Mouse (Mus musculus): ENCODE measurements around the gene Tnfrsf19. TPM values are rescaled to one million over a fixed set of nuclear protein-coding genes. Genes with fewer than 3 reads are reported as not detected.
A peak's percentile ranks its signal among the peaks of the same experiment; 100 is the strongest.

Gene Tnfrsf19
- polyA plus RNA-seq, 1 experiment from 2014 or later, result 0.49 TPM

DNA sequence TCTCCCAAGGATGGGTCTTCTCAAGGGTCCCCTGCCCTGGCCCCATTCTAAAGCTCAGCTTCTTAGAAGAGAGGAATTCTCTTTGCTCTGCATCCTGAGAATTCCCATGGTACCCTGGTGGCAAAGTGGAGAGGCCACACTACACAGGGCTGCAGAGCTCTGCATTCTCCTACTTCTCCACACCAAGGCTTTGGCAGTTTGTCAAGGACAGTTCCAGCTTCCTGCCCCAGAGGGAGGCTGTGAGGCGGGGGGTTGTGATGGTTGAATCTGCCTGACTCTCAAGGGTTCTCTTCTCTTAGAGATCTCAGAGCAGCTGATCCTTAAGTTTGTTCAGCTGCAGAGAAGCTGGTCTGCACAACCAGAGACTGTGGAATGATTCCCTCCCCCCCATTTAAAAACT, 23.9 kb downstream of the Tnfrsf19 start:
- ATAC-seq (no peak), DNase-seq (ENCODE audit: low read depth, low spot score) (no peak)
- no peak for TF ChIP-seq CTCF (IDR thresholded peaks at IDR 0.05)
- H3K27me3 ChIP-seq, result peaks cover 12% of the 10 kb centered on the region
- CTCF ChIA-PET, result no interaction called here
- POLR2A ChIA-PET, result no interaction called here
- in situ Hi-C loops (cut with MboI; ENCODE audit: low pct_unique_long_range_greater_than_20kb), result no loop called here

DNA sequence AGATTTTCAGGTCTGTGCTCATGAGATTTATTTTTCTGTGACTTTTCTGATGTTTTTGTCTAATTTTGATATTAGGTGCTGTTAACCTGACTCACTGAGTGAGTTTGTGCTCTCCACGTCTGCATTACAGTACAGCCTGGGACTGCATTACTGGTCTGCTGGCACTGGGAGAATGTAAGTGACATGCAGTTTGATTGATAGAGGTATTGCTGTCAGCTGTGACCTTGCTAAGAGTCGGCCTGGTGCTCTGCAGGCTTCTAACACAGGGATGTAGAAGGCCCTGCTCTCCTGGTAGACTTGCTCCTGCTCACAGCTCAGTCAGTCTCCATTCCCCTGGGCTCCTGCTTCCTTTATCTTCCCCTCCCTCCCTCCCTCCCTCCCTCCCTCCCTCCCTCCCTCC, 25.3 kb downstream of the Tnfrsf19 start:
- peaks cover 11% of the 10 kb centered on the region for H3K27me3 ChIP-seq
- TF ChIP-seq CTCF (IDR thresholded peaks at IDR 0.05), result no peak
- no peak for ATAC-seq
- DNase-seq (ENCODE audit: low read depth, low spot score), result no peak
- POLR2A ChIA-PET, result no interaction called here
- in situ Hi-C loops (cut with MboI; ENCODE audit: low pct_unique_long_range_greater_than_20kb), result no loop called here
- CTCF ChIA-PET, result no interaction called here

DNA sequence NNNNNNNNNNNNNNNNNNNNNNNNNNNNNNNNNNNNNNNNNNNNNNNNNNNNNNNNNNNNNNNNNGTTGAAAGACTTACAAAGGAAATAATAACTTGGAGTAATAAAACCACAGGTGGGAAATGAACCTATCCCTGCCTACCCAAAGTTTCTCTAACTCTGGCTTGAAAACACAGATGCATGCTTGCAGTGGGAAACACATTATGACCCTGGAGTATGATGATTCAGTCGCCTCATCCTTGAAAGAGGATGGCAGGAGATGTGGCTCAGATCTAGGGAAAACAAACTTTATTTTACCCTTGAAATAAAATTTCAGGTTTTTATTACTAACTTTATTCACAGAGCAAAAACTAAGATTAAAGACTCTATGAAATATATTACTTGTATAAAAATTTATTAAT, 26.4 kb downstream of the Tnfrsf19 start:
- ATAC-seq, result no peak
- no peak for DNase-seq (ENCODE audit: low read depth, low spot score)
- peaks cover 15% of the 10 kb centered on the region for H3K27me3 ChIP-seq
- in situ Hi-C loops (cut with MboI; ENCODE audit: low pct_unique_long_range_greater_than_20kb), result no loop called here
- CTCF ChIA-PET, result no interaction called here
- POLR2A ChIA-PET, result no interaction called here
- no peak for TF ChIP-seq CTCF (IDR thresholded peaks at IDR 0.05)

DNA sequence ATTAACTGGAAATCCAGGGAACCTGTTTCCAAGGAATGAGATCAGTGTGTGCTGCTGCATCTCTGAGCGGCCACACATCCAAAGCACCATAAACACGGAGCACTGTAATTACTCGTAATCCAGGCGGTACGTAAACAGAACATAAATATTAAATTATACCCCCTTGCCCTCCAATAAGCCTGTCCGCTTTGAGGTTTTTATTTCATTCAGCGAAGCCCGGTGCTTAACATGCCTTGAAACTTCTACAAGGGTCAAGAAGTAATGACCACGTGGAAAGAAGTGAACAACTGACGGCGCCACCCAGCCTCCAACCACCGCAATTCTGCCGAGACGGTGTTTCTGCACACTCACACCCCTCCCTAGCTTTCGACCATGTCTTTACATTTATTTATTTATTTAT, 31.7 kb downstream of the Tnfrsf19 start:
- in situ Hi-C loops (cut with MboI; ENCODE audit: low pct_unique_long_range_greater_than_20kb), result no loop called here
- DNase-seq (ENCODE audit: low read depth, low spot score), result no peak
- ATAC-seq, result no peak
- TF ChIP-seq CTCF (IDR thresholded peaks at IDR 0.05), result no peak
- H3K27me3 ChIP-seq, result peaks cover 25% of the 10 kb centered on the region
- CTCF ChIA-PET, result no interaction called here
- POLR2A ChIA-PET, result no interaction called here

DNA sequence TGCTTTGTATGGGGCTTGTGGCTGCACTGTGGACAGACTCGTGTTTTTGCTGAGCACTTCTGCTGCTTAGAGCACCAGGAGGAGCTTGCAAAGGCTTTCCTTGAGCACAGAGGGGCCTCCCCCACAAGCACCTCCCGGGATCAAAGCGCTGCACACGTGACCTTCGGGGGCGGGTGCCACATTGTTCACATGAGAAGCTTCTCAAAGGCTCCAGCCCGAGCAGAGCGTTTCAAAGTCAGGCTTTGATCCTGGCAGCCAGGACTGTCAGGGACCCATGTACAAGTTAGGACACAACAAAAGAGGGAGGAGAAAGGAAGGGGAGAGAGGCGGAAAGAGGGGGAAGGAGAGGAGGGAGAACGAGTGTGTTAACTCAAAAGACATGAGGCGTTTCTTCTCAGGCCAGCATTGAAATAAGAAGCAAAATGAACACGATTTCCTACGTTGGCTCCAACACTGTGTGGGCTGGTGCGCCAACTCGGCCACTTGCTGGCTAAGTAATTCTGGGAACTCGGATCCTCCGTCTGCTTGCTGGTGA, 33.8 kb downstream of the Tnfrsf19 start:
- in situ Hi-C loops (cut with MboI; ENCODE audit: low pct_unique_long_range_greater_than_20kb), result no loop called here
- H3K27me3 ChIP-seq, result peaks cover 24% of the 10 kb centered on the region
- ATAC-seq, result no peak
- TF ChIP-seq CTCF (IDR thresholded peaks at IDR 0.05), result no peak
- DNase-seq (ENCODE audit: low read depth, low spot score), result peak; percentile 19
- POLR2A ChIA-PET, result interaction anchor here (0.7 kb wide), 2 partner anchors 193 to 980 kb away, joined by 3 read pairs; no protein-coding TSS in a partner anchor
- CTCF ChIA-PET, result interaction anchor here (1.0 kb wide), 1 partner anchor 22 kb away, joined by 3 read pairs; no protein-coding TSS in a partner anchor

DNA sequence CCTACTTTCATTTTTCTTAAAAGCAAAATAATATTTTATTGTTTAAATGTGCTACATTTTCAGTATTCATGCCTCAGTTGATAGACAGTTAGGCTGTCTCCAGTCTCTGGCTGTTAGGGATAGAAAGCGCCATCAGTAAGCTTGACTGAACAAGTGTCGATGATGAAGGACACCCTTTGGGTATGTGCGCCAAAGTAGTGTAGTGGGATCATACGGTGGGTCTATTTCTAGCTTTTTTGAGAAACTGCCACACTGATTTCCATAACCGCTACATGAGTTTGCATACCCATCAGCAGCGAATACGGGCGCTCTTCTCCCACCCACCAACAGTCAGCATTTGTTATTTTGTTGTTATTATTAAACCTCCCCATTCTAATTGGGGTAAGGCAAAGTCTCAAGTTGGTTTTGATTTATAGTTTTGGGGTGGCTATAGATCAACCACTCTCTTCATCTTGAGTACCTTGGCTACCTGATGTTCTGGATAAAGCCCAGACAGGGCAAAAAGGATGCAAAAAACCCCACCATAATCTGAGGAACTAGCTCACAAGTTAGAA, 34.6 kb downstream of the Tnfrsf19 start:
- no peak for DNase-seq (ENCODE audit: low read depth, low spot score)
- no peak for TF ChIP-seq CTCF (IDR thresholded peaks at IDR 0.05)

DNA sequence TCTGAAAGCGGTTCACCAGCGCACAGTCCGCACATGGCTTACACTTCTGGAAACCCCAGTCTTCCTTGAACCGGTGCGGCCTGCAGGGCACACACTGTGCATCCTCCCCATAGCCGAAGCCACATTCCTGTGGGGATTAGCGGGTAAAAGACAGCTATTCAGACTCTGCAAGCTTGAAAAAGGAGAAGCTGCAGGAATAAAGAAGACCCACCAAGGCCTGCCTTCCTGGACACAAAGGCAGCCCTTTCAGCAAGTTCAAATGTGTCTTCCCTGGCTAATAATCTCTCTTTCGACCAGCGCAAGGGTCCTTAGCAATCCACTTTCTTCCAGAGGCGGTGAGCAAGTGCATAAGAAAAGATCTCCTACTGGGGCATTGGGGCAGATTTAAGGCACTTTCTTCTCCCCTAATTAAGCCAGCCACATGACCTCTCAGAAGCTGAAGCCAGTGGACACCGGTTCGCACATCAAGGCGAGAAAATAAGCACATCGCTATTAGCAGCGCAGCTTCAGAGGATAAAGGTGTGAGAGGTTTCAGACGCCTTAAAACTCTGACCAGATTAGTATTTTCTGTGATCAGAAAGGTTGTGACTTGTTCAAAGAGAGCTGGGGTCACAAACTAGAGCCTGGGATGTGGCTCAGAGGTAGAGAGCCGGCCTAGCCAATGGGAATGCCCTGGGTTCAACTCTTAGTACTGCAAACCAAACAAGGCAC, 41.0 kb downstream of the Tnfrsf19 start:
- DNase-seq (ENCODE audit: low read depth, low spot score) (no peak), ATAC-seq (no peak)
- in situ Hi-C loops (cut with MboI; ENCODE audit: low pct_unique_long_range_greater_than_20kb), result no loop called here
- CTCF ChIA-PET, result no interaction called here
- TF ChIP-seq CTCF (IDR thresholded peaks at IDR 0.05), result no peak
- H3K27me3 ChIP-seq, result peaks cover 9% of the 10 kb centered on the region
- POLR2A ChIA-PET, result no interaction called here

More for the DNA sequence above, 34.6 kb downstream of the Tnfrsf19 start:
- ATAC-seq, result no peak
- POLR2A ChIA-PET, result interaction anchor here (0.7 kb wide), 1 partner anchor 192 kb away, joined by 3 read pairs; no protein-coding TSS in a partner anchor
- in situ Hi-C loops (cut with MboI; ENCODE audit: low pct_unique_long_range_greater_than_20kb), result no loop called here
- peaks cover 20% of the 10 kb centered on the region for H3K27me3 ChIP-seq
- CTCF ChIA-PET, result no interaction called here

DNA sequence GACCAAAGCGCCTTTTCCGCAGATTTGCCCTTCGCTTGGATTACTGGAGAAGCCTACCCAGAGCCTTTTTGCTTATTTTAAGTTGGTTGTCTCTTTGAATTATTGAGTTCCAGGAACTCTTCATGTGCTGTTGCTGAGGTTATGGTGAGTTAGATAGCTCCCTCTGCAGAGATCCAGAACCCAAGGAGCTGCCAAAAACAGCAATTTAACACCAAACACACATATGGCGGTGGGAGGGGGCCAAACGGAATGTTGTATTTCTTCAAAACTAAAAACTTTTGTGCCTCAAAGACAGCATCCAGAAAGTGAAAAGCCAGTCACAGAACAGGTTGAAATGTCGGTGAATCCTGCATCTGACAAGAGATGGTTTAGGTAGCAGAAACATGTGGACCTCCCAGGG, 42.6 kb downstream of the Tnfrsf19 start:
- H3K27me3 ChIP-seq, result peaks cover 4% of the 10 kb centered on the region
- ChIA-PET POLR2A (no interaction called here), CTCF (no interaction called here)
- ATAC-seq, result no peak
- no peak for TF ChIP-seq CTCF (IDR thresholded peaks at IDR 0.05)
- no peak for DNase-seq (ENCODE audit: low read depth, low spot score)
- in situ Hi-C loops (cut with MboI; ENCODE audit: low pct_unique_long_range_greater_than_20kb), result no loop called here

DNA sequence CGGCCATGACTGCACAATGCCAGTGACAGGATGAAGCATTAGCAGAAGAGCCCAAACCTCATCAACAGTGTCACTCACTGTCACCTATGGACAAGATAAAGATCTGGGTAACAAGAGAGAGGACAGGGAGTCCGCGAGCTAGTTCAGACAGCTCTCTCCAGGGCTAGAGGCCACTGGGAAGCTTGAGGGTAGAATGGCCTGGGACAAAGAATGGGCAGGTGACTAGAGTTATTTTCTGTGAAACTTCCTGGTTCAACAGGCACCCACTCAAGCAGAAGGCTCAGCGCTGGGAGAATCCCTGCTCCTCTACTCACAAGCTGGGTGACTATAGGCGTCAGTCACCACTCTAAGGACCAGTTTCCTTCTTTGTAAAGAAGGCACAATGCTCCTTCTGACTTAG, 46.2 kb downstream of the Tnfrsf19 start:
- no peak for ATAC-seq

DNA sequence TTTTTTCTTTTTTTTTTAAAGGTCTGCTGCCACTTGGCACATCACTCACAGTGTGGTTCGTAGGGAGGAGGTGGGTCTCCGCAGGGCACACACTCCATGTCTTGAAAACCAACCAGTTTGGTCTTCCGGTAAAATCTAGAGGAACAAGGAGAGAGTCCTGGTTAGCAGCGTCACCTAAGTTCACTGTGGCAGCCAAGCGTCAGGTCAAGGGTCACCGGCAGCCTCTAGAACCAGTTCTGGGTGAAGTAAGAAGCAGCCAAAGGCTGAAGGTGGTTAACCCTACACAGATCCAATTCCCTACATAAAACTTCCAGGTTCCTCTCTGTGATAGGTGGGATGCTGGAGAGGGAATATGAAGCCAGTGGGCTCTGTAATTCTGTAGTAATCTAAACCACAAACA, 49.7 kb downstream of the Tnfrsf19 start:
- in situ Hi-C loops (cut with MboI; ENCODE audit: low pct_unique_long_range_greater_than_20kb), result no loop called here
- CTCF ChIA-PET, result no interaction called here

More for the DNA sequence above, 46.2 kb downstream of the Tnfrsf19 start:
- no peak for TF ChIP-seq CTCF (IDR thresholded peaks at IDR 0.05)
- H3K27me3 ChIP-seq, result peaks cover 14% of the 10 kb centered on the region
- ChIA-PET CTCF (no interaction called here), POLR2A (no interaction called here)
- DNase-seq (ENCODE audit: low read depth, low spot score), result no peak
- in situ Hi-C loops (cut with MboI; ENCODE audit: low pct_unique_long_range_greater_than_20kb), result no loop called here

DNA sequence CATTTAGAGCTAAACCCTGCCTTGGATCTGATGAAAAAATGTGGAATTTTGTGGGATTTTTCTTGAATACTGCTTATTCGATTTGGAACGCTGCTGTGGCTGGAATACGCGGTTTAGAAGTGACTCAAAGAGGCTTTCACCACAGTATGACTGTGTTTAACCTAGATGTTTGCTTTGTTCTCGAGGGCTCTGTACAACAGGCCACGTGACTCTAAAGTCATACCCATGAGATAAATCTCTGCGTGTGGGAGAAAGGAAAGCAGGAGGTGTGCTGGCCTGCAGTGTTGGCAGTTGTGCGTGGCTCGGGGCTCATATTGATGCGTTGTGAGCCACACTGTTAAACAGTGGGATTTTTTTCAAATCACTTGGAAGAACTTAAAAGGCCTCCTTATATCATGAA, 52.8 kb downstream of the Tnfrsf19 start:
- ATAC-seq, result peak; percentile 17
- ChIA-PET POLR2A (no interaction called here), CTCF (no interaction called here)
- in situ Hi-C loops (cut with MboI; ENCODE audit: low pct_unique_long_range_greater_than_20kb), result no loop called here
- DNase-seq (ENCODE audit: low read depth, low spot score), result no peak
- H3K27me3 ChIP-seq, result peaks cover 10% of the 10 kb centered on the region
- no peak for TF ChIP-seq CTCF (IDR thresholded peaks at IDR 0.05)

More for the DNA sequence above, 49.7 kb downstream of the Tnfrsf19 start:
- peaks cover 10% of the 10 kb centered on the region for H3K27me3 ChIP-seq
- POLR2A ChIA-PET, result no interaction called here
- TF ChIP-seq CTCF (IDR thresholded peaks at IDR 0.05), result no peak
- DNase-seq (ENCODE audit: low read depth, low spot score), result no peak
- ATAC-seq, result no peak
